Mouse (Mus musculus) bone marrow macrophage, adult 2 months (primary cell): Measurements from ENCODE around the gene Tpcn2. TPM values are rescaled to one million over a fixed set of nuclear protein-coding genes. Genes with fewer than 3 reads are reported as not detected.

Experiments used
- H3K27ac ChIP-seq: 2 replicates; pipeline ENCODE4 v1.5.1; 2012; ENCODE audit warnings: low read depth, low read length; ENCODE audit not compliant: insufficient read depth
- H3K4me1 ChIP-seq: 2 replicates; pipeline ENCODE4 v1.6.1; 2012; ENCODE audit warnings: low read length; ENCODE audit not compliant: control insufficient read depth, insufficient read depth
- H3K4me3 ChIP-seq: 2 replicates; pipeline ENCODE4 v1.5.1; 2012; ENCODE audit warnings: mild to moderate bottlenecking, low read length, moderate library complexity; ENCODE audit not compliant: insufficient read depth
- CTCF ChIP-seq: IDR thresholded peaks from 2 replicates; pipeline ENCODE4 v1.5.1; 2012; ENCODE audit warnings: low read depth, mild to moderate bottlenecking, low read length, moderate library complexity
- POLR2A ChIP-seq: IDR thresholded peaks from 2 replicates; pipeline ENCODE4 v1.6.1; 2012; ENCODE audit warnings: mild to moderate bottlenecking, low read depth, low read length, borderline replicate concordance
- polyA plus RNA-seq: library from polyadenylated mRNA; stranded (reverse); fragments of >200 nt; gene quantifications from 2 replicates; pipeline ENCODE4 v1.2.4, GENCODE M21; 2012; ENCODE audit not compliant: missing spikeins, insufficient read depth, insufficient read length

The Tpcn2 gene
- polyA plus RNA-seq, 1 experiment = 51.0 TPM

GRCm38 (mm10) chr7:145283041-145283440, 770 bp downstream of the Tpcn2 start:
- no peak for TF ChIP-seq CTCF
- no peak for TF ChIP-seq POLR2A
- peak overlapping the region; percentile 62 for H3K4me3 ChIP-seq
- H3K4me1 ChIP-seq = peaks cover 26% of the 10 kb centered on the region
- H3K27ac ChIP-seq = peak overlapping the region; percentile 77

- Histone ChIP-seq H3K27ac (no peak overlapping the region), H3K4me3 (no peak overlapping the region), H3K4me1 (peaks cover 32% of the 10 kb centered on the region)
- no peak for TF ChIP-seq CTCF
- TF ChIP-seq POLR2A = no peak
Measured at GRCm38 (mm10) chr7:145281396-145281795, 2.4 kb downstream of the Tpcn2 start.

- Histone ChIP-seq H3K27ac (no peak overlapping the region), H3K4me1 (peaks cover 14% of the 10 kb centered on the region), H3K4me3 (no peak overlapping the region)
- TF ChIP-seq CTCF (no peak), POLR2A (no peak)
Measured at GRCm38 (mm10) chr7:145275488-145275887, 8.3 kb downstream of the Tpcn2 start.

DNA sequence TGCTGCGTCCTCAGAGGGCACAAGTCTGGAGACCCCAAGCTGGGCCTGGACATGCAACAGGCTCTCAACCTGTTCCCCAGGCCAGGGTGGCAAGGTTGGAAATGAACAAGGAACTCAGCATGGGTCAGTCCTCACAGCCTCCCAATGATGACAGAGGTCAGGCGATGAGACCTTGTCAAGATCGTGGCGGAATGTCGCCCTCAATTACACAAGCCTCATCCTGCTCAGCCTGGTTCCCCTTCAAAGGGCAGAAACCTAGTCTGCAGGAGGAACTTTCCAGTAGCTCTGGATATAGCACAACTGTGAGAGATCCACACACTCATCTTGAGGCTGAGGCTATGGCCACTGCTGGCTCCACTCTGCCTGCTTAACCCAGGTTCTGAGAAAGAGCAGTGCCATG, 12.9 kb downstream of the Tpcn2 start:
- no peak overlapping the region for H3K4me3 ChIP-seq
- no peak overlapping the region for H3K27ac ChIP-seq
- peaks cover 6% of the 10 kb centered on the region for H3K4me1 ChIP-seq
- TF ChIP-seq POLR2A (no peak), CTCF (no peak)

DNA sequence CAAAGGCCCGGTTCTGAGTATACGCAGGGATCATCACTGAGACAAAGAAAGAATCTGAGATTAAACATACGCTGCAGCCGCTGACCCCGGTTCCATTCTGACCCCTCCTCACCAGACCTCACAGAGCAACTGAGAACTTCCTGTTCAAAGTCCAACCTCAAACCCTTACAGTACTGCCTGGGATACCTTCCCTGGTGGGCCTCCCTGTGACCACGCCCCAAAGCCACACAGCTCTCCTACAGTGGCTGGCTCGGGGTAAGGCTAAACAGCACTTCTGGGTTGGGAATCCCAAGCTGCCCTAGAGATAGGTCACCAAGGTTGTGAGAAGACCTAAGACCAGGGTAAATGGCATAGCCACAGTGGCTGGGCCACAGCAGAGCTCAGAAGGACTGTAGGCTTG, 14.9 kb downstream of the Tpcn2 start:
- H3K4me1 ChIP-seq = peaks cover 10% of the 10 kb centered on the region
- no peak for TF ChIP-seq POLR2A
- no peak for TF ChIP-seq CTCF
- H3K4me3 ChIP-seq = no peak overlapping the region
- no peak overlapping the region for H3K27ac ChIP-seq

DNA sequence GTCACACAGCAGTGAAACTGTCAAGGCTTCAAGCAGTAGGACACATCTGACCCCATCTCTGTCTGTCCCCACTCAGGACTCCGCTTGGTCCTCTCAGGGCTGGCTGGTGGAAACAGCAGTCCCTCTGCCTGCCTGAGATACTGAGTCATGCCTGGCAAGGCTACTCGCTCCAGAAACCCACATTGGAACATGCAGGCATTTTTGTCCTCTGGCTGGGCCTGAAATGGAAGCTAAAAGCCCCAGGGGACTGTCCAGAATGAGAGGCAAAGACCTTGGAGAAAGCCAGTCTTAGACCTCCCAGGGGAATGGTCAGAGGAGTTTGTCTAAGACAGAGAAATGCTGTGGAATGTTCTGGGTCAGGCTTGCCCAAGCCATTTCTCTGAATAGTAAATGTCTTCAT, 17.8 kb downstream of the Tpcn2 start:
- Histone ChIP-seq H3K4me3 (no peak overlapping the region), H3K4me1 (peaks cover 8% of the 10 kb centered on the region), H3K27ac (no peak overlapping the region)
- no peak for TF ChIP-seq CTCF
- no peak for TF ChIP-seq POLR2A

DNA sequence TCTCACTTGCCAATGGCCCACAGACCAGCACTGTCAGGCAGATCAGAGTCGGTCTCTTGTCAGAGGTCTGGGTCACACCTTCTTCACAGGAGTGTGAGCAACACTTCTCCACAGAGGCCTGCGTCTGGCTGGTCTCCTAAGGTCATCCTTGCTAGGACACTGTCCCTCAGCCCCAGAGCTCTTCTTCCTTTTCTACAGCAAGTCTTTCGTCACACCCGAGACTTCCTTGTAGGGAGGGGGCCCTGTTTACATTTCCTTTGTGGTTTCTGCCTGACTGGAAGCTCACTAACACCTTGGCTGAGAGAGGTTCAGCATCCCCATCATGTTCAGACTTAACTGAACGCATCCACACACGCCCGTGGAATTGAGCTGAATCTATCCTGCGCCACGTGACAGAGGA, 19.6 kb downstream of the Tpcn2 start:
- peaks cover 7% of the 10 kb centered on the region for H3K4me1 ChIP-seq
- no peak overlapping the region for H3K4me3 ChIP-seq
- H3K27ac ChIP-seq = no peak overlapping the region
- TF ChIP-seq POLR2A (no peak), CTCF (no peak)

GRCm38 (mm10) chr7:145256092-145256491, 27.7 kb downstream of the Tpcn2 start:
- Histone ChIP-seq H3K4me1 (no peaks in the 10 kb centered on the region), H3K27ac (no peak overlapping the region), H3K4me3 (no peak overlapping the region)
- no peak for TF ChIP-seq POLR2A
- no peak for TF ChIP-seq CTCF

GRCm38 (mm10) chr7:145253986-145254630, 29.7 kb downstream of the Tpcn2 start:
- no peak for TF ChIP-seq POLR2A
- no peak for TF ChIP-seq CTCF
- H3K4me1 ChIP-seq = no peaks in the 10 kb centered on the region

DNA sequence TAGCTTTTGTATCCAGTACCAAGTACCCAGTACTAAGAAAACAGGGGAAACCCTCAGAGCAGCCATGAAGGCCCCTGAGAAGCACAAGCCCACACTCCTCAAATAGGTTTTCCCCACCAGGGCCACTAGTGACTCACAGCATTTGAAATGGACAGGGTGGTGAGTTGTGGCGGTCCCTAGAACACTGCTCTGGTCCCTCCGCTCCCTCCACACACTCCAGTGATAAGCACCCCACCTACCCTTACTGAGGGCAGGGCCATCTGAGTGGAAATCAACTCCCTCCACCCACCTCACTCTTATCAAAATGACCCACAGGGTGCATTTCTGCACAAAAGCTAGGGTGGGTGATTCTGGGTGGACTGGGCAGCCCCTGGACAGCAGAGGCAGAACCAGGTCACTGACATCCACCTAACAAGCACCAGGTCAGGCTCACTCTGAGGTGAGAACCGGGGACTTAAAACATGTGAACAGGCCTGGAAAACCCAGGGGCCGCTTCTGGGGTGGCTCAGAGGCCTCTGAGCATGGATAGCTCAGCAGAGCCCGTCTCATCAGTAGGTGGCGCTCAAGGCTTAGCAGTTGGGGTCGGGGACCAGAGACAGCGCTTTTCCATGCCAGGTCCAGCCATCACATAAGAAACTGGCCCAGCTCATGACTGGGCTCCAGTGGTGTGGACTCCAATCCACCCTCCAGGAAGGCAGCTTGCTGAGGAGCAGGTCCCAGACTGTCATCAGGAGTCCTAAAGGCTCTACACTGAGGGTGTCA, 30.9 kb downstream of the Tpcn2 start:
- TF ChIP-seq CTCF (no peak; the same call in 1 of the 2 replicates), POLR2A (no peak)
- Histone ChIP-seq H3K4me1 (no peaks in the 10 kb centered on the region), H3K4me3 (no peak overlapping the region), H3K27ac (no peak overlapping the region)

More at GRCm38 (mm10) chr7:145253986-145254630, 29.7 kb downstream of the Tpcn2 start:
- Histone ChIP-seq H3K27ac (no peak overlapping the region), H3K4me3 (no peak overlapping the region)
